Mouse (Mus musculus) forebrain, embryonic 13.5 days (tissue): ENCODE measurements around the gene Zfhx2. TPM values are rescaled to one million over a fixed set of nuclear protein-coding genes. Genes with fewer than 3 reads are reported as not detected.
"Not testable (repeated sequence)": the region's sequence is repeated elsewhere in the genome, so short reads cannot be mapped to it uniquely, and the experiment has no call there.

Experiments used
- ATAC-seq: fragments of 200-750 bp; cut with Nextera tagmentation; 2 replicates; pipeline ENCODE4 v1.8.0; 2017
- H3K27ac ChIP-seq: fragments of 300-500 bp; sonication (generic); 2 replicates; pipeline ENCODE4 v1.5.1; 2015; ENCODE audit warnings: inconsistent platforms, mild to moderate bottlenecking, moderate library complexity
- H3K27me3 ChIP-seq: fragments of 300-500 bp; sonication (generic); 2 replicates; pipeline ENCODE4 v1.6.1; 2015; ENCODE audit warnings: mild to moderate bottlenecking, inconsistent platforms
- H3K36me3 ChIP-seq: fragments of 300-500 bp; sonication (generic); 2 replicates; pipeline ENCODE4 v1.6.1; 2015; ENCODE audit warnings: mild to moderate bottlenecking, inconsistent platforms; ENCODE audit not compliant: poor library complexity, severe bottlenecking
- H3K4me1 ChIP-seq: fragments of 300-500 bp; sonication (generic); 2 replicates; pipeline ENCODE4 v1.6.1; 2015; ENCODE audit warnings: inconsistent platforms
- H3K4me2 ChIP-seq: fragments of 300-500 bp; sonication (generic); 2 replicates; pipeline ENCODE4 v1.6.1; 2015; ENCODE audit warnings: inconsistent platforms, mild to moderate bottlenecking, moderate library complexity
- H3K4me3 ChIP-seq: fragments of 300-500 bp; sonication (generic); 2 replicates; pipeline ENCODE4 v1.5.1; 2015; ENCODE audit warnings: mild to moderate bottlenecking, inconsistent platforms
- H3K9ac ChIP-seq: fragments of 300-500 bp; sonication (generic); 2 replicates; pipeline ENCODE4 v1.6.1; 2015; ENCODE audit warnings: mild to moderate bottlenecking, inconsistent platforms
- H3K9me3 ChIP-seq: fragments of 300-500 bp; sonication (generic); replicated peaks from 2 replicates; pipeline ENCODE4 v1.6.1; 2016; ENCODE audit warnings: inconsistent platforms
- WGBS: fragments of 180-500 bp; shearing (Covaris S2); methylation state at CpG from one replicate; pipeline ENCODE4 v1.1.7; 2015; 5-methylcytosine and 5-hydroxymethylcytosine counted together
- polyA plus RNA-seq: library from polyadenylated mRNA; unstranded; fragments of >200 nt; fragmentation: Nextera tagmentation; extraction: Ambion mirVana; gene quantifications from 2 replicates; pipeline ENCODE4 v1.2.1, GENCODE M21; 2015

Zfhx2 gene
- polyA plus RNA-seq, 1 experiment from 2014 or later = 28.0 TPM

- no peaks in the 10 kb centered on the region for H3K27me3 ChIP-seq
- 49% methylated on average over 10 of the region's 10 CpGs for WGBS
- peak overlapping the region; percentile 61 for H3K4me2 ChIP-seq
- H3K27ac ChIP-seq = peak overlapping the region; percentile 98
- ATAC-seq = peak; percentile 54
- H3K9ac ChIP-seq = peak overlapping the region; percentile 58
- H3K9me3 ChIP-seq = no peaks in the 10 kb centered on the region
- peak overlapping the region; percentile 35 for H3K4me3 ChIP-seq
- H3K4me1 ChIP-seq = peaks cover 70% of the 10 kb centered on the region
- peaks cover 9% of the 10 kb centered on the region for H3K36me3 ChIP-seq
Observed at GRCm38 (mm10) chr14:55054191-55054749, 37.9 kb downstream of the Zfhx2 start.

- no peaks in the 10 kb centered on the region for H3K9me3 ChIP-seq
- ATAC-seq = peak; percentile 79
- peaks cover 9% of the 10 kb centered on the region for H3K36me3 ChIP-seq
- H3K27me3 ChIP-seq = no peaks in the 10 kb centered on the region
- peak overlapping the region; percentile 61 for H3K4me2 ChIP-seq
- H3K27ac ChIP-seq = peak overlapping the region; percentile 98
- H3K9ac ChIP-seq = peak overlapping the region; percentile 58
- H3K4me3 ChIP-seq = peak overlapping the region; percentile 35
- 52% methylated on average over 17 of the region's 17 CpGs for WGBS
- H3K4me1 ChIP-seq = peaks cover 65% of the 10 kb centered on the region
Observed at GRCm38 (mm10) chr14:55053708-55054190, 38.4 kb downstream of the Zfhx2 start.

GRCm38 (mm10) chr14:55053050-55053449 is 39.1 kb downstream of the Zfhx2 start:
- Histone ChIP-seq H3K27me3 (no peaks in the 10 kb centered on the region), H3K36me3 (peaks cover 6% of the 10 kb centered on the region), H3K4me3 (no peak overlapping the region), H3K4me1 (peaks cover 58% of the 10 kb centered on the region), H3K4me2 (peak overlapping the region; percentile 61), H3K9ac (no peak overlapping the region), H3K9me3 (no peaks in the 10 kb centered on the region), H3K27ac (peak overlapping the region; percentile 98)
- 37% methylated on average over 4 of the region's 4 CpGs for WGBS
- 0 out of 2 replicates have a peak, but pooled peaks have one; percentile 30 for ATAC-seq

GRCm38 (mm10) chr14:55052496-55052895 is 39.6 kb downstream of the Zfhx2 start:
- peak overlapping the region; percentile 61 for H3K4me2 ChIP-seq
- peak overlapping the region; percentile 0; the same call in 1 of the 2 replicates for H3K4me3 ChIP-seq
- WGBS = 28% methylated on average over 9 of the region's 9 CpGs

GRCm38 (mm10) chr14:55047971-55048531 is 44.1 kb downstream of the Zfhx2 start:
- H3K36me3 ChIP-seq = no peaks in the 10 kb centered on the region
- ATAC-seq = no peak
- H3K4me3 ChIP-seq = no peak overlapping the region
- no peak overlapping the region for H3K9ac ChIP-seq
- peaks cover 15% of the 10 kb centered on the region for H3K4me1 ChIP-seq
- H3K27me3 ChIP-seq = no peaks in the 10 kb centered on the region
- H3K27ac ChIP-seq = no peak overlapping the region
- H3K9me3 ChIP-seq = no peaks in the 10 kb centered on the region
- WGBS = 94% methylated on average over 2 of the region's 2 CpGs
- no peak overlapping the region for H3K4me2 ChIP-seq

More at GRCm38 (mm10) chr14:55052496-55052895, 39.6 kb downstream of the Zfhx2 start:
- Histone ChIP-seq H3K9me3 (no peaks in the 10 kb centered on the region), H3K36me3 (peaks cover under 1% of the 10 kb centered on the region), H3K9ac (0 out of 2 replicates have a peak overlapping the region, but pooled peaks have one; percentile 43), H3K4me1 (peaks cover 53% of the 10 kb centered on the region), H3K27ac (peak overlapping the region; percentile 98), H3K27me3 (no peaks in the 10 kb centered on the region)
- ATAC-seq = peak; percentile 67

- H3K27ac ChIP-seq = not testable (repeated sequence)
Observed at GRCm38 (mm10) chr14:55043694-55044093, 48.4 kb downstream of the Zfhx2 start.

GRCm38 (mm10) chr14:55032695-55033225 is 59.4 kb downstream of the Zfhx2 start:
- WGBS = 7% methylated on average over 19 of the region's 19 CpGs
- Histone ChIP-seq H3K4me2 (peak overlapping the region; percentile 47), H3K9me3 (no peaks in the 10 kb centered on the region), H3K27ac (peak overlapping the region; percentile 81), H3K27me3 (no peaks in the 10 kb centered on the region), H3K4me1 (peaks cover 43% of the 10 kb centered on the region), H3K36me3 (no peaks in the 10 kb centered on the region), H3K9ac (peak overlapping the region; percentile 57), H3K4me3 (0 out of 2 replicates have a peak overlapping the region, but pooled peaks have one; percentile 9)
- peak; percentile 64; the same call in 1 of the 2 replicates for ATAC-seq

More at GRCm38 (mm10) chr14:55043694-55044093, 48.4 kb downstream of the Zfhx2 start:
- H3K27me3 ChIP-seq, H3K4me2 ChIP-seq, H3K4me3 ChIP-seq, H3K9ac ChIP-seq, H3K4me1 ChIP-seq, ATAC-seq, H3K9me3 ChIP-seq, H3K36me3 ChIP-seq: not testable (repeated sequence)
- 60% methylated on average over 2 of the region's 2 CpGs for WGBS

- Histone ChIP-seq H3K4me3 (no peak overlapping the region), H3K9ac (peak overlapping the region; percentile 40; the same call in 1 of the 2 replicates), H3K9me3 (no peaks in the 10 kb centered on the region), H3K4me2 (peak overlapping the region; percentile 42), H3K36me3 (peaks cover 12% of the 10 kb centered on the region), H3K27ac (peak overlapping the region; percentile 96), H3K4me1 (peaks cover 50% of the 10 kb centered on the region), H3K27me3 (no peaks in the 10 kb centered on the region)
- peak; percentile 31 for ATAC-seq
- 4% methylated on average over 11 of the region's 11 CpGs for WGBS
Observed at GRCm38 (mm10) chr14:55029034-55029698, 63.0 kb downstream of the Zfhx2 start.

- 14% methylated on average over 4 of the region's 5 CpGs for WGBS
- ATAC-seq = peak; percentile 72
- H3K27me3 ChIP-seq = no peaks in the 10 kb centered on the region
- peak overlapping the region; percentile 42 for H3K4me2 ChIP-seq
- H3K4me3 ChIP-seq = no peak overlapping the region
- H3K4me1 ChIP-seq = peaks cover 47% of the 10 kb centered on the region
- H3K27ac ChIP-seq = peak overlapping the region; percentile 96
- peak overlapping the region; percentile 40 for H3K9ac ChIP-seq
- H3K9me3 ChIP-seq = no peaks in the 10 kb centered on the region
- H3K36me3 ChIP-seq = peaks cover 19% of the 10 kb centered on the region
Observed at GRCm38 (mm10) chr14:55028333-55028835, 63.7 kb downstream of the Zfhx2 start.

- H3K27me3 ChIP-seq = no peaks in the 10 kb centered on the region
- WGBS = 3% methylated on average over 6 of the region's 6 CpGs
- H3K9ac ChIP-seq = peak overlapping the region; percentile 41
- H3K36me3 ChIP-seq = peaks cover 26% of the 10 kb centered on the region
- peak; percentile 56 for ATAC-seq
- peaks cover 40% of the 10 kb centered on the region for H3K4me1 ChIP-seq
- H3K27ac ChIP-seq = peak overlapping the region; percentile 96
- peak overlapping the region; percentile 42 for H3K4me2 ChIP-seq
- no peaks in the 10 kb centered on the region for H3K9me3 ChIP-seq
- no peak overlapping the region for H3K4me3 ChIP-seq
Observed at GRCm38 (mm10) chr14:55027653-55028052, 64.5 kb downstream of the Zfhx2 start.

GRCm38 (mm10) chr14:55027251-55027650 is 64.9 kb downstream of the Zfhx2 start:
- 15% methylated on average over 5 of the region's 5 CpGs for whole genome bisulfite sequencing
- Histone ChIP-seq H3K36me3 (peaks cover 30% of the 10 kb centered on the region), H3K4me1 (peaks cover 36% of the 10 kb centered on the region), H3K4me3 (no peak overlapping the region), H3K9me3 (no peaks in the 10 kb centered on the region), H3K4me2 (peak overlapping the region; percentile 42), H3K27ac (peak overlapping the region; percentile 96), H3K9ac (peak overlapping the region; percentile 41), H3K27me3 (no peaks in the 10 kb centered on the region)
- ATAC-seq = peak; percentile 15; the same call in 1 of the 2 replicates
